Mouse (Mus musculus): Measurements from ENCODE around the gene Adgrl4. TPM values are rescaled to one million over a fixed set of nuclear protein-coding genes. Genes with fewer than 3 reads are reported as not detected.

Gene Adgrl4
- total and polyA plus RNA-seq, 3 experiments: not detected

DNA sequence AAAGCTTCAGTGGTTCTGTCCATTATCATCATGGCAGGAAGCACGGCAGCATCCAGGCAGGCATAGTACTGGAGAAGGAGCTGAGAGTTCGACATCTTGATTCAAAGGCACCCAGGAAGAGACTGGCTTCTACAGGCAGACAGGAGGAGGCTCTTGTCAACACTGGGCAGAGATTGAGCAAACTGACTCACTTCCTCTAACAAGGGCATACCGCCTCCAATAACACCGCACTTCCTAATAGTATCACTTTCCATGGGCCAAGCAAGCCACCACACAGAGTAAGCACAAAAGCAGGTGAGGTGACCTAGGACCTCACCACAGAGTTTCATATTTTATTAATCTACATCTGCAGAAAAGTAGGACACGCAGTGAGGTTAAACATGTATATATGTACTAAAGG is 73.5 kb downstream of the Adgrl4 start:
- TF ChIP-seq JUN (IDR thresholded peaks at IDR 0.05; ENCODE audit: insufficient read depth, low read depth, low read length) (no peak), MXI1 (IDR thresholded peaks at IDR 0.05; ENCODE audit: low read depth, low read length) (no peak), UBTF (IDR thresholded peaks at IDR 0.05; ENCODE audit: low read depth, low read length) (no peak), ZNF384 (IDR thresholded peaks at IDR 0.05; ENCODE audit: low read depth, low read length) (no peak), MYC (IDR thresholded peaks at IDR 0.05; ENCODE audit: low read depth, low read length) (no peak), IRF4 (IDR thresholded peaks at IDR 0.05; ENCODE audit: low read depth, low read length) (no peak), RAD21 (IDR thresholded peaks at IDR 0.05; ENCODE audit: low read depth, low read length) (no peak), ZKSCAN1 (IDR thresholded peaks at IDR 0.05; ENCODE audit: borderline replicate concordance, low read depth, low read length) (no peak), NRF1 (IDR thresholded peaks at IDR 0.05; ENCODE audit: low read depth, low read length) (no peak), GABPA (IDR thresholded peaks at IDR 0.05; ENCODE audit: insufficient replicate concordance, low read depth, low read length) (no peak), SMC3 (IDR thresholded peaks at IDR 0.05; ENCODE audit: low read depth, low read length) (no peak), SIN3A (IDR thresholded peaks at IDR 0.05; ENCODE audit: low read length) (no peak), CHD1 (IDR thresholded peaks at IDR 0.05; ENCODE audit: low read depth, low read length) (no peak), USF1 (IDR thresholded peaks at IDR 0.05; ENCODE audit: low read depth, low read length) (no peak), EP300 (IDR thresholded peaks at IDR 0.05; ENCODE audit: low read length) (no peak)
- H3K4me3 ChIP-seq (replicated peaks in 1 of 3; ENCODE audit: low read depth in 2 of 3, low read length in 2 of 3, poor library complexity in 1 of 3): no peak overlapping the region
- H3K4me2 ChIP-seq (ENCODE audit: insufficient read depth, low read depth, poor library complexity, severe bottlenecking): no peak overlapping the region
- DNase-seq (ENCODE audit: extremely low read depth): no peak
- dilution Hi-C loops (cut with MboI; ENCODE audit: extremely low pct_ligation_motif_present, extremely low pct_unique_long_range_greater_than_20kb, low sequenced_read_pairs): no loop called here
- in situ Hi-C loops (cut with MboI; ENCODE audit: low pct_ligation_motif_present, low pct_unique_long_range_greater_than_20kb, low sequenced_read_pairs): no loop called here
- no peaks in the 10 kb centered on the region for H3K36me3 ChIP-seq (replicated peaks in 1 of 2; ENCODE audit: control insufficient read depth in 1 of 2, insufficient read depth in 1 of 2, low read length in 1 of 2)
- no peaks in the 10 kb centered on the region for H3K9me3 ChIP-seq (replicated peaks; ENCODE audit: low read length)
- H3K27me3 ChIP-seq (replicated peaks): no peaks in the 10 kb centered on the region
- H3K27ac ChIP-seq (ENCODE audit: insufficient read depth, low read depth): no peak overlapping the region
- no peaks in the 10 kb centered on the region for H3K79me2 ChIP-seq (replicated peaks; ENCODE audit: control insufficient read depth, extremely low read depth, insufficient read depth, poor library complexity, severe bottlenecking)
- no peak overlapping the region for H3K9ac ChIP-seq (ENCODE audit: insufficient read depth, low read depth)
- H3K4me1 ChIP-seq (ENCODE audit: control insufficient read depth in 1 of 2, insufficient read depth in 2 of 2): peaks cover 0 to under 1% of the 10 kb centered on the region in 2 experiments; a peak in 2 of 4 replicates

DNA sequence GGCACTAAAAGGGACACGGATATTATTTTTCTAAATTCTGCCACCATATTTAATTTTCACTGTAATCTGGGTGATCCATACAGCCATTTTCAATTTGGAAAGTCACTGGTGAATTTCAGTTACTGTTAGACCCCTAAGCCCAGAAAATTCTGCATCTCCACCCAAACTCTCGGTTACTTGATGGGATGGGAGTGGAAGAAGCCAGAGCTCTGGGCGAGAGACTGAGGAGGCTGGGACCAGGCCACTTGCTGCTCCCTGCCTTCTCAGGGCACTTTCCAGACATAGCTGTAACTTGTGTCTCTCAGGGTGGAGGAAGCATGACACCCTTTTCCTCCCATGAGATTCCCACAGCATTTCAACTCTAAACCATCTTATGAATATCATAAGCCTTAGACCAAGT is 109.5 kb downstream of the Adgrl4 start:
- dilution Hi-C loops (cut with MboI; ENCODE audit: extremely low pct_ligation_motif_present, extremely low pct_unique_long_range_greater_than_20kb, low sequenced_read_pairs): no loop called here
- no peaks in the 10 kb centered on the region for H3K27me3 ChIP-seq (replicated peaks)
- no peak for DNase-seq (ENCODE audit: extremely low read depth)
- H3K36me3 ChIP-seq (replicated peaks in 1 of 2; ENCODE audit: control insufficient read depth in 1 of 2, insufficient read depth in 1 of 2, low read length in 1 of 2): no peaks in the 10 kb centered on the region
- H3K9ac ChIP-seq (ENCODE audit: insufficient read depth, low read depth): no peak overlapping the region
- TF ChIP-seq ZNF384 (IDR thresholded peaks at IDR 0.05; ENCODE audit: low read depth, low read length): no peak
- TF ChIP-seq TCF12 (IDR thresholded peaks at IDR 0.05; ENCODE audit: low read depth, low read length): no peak
- no peak for TF ChIP-seq HCFC1 (IDR thresholded peaks at IDR 0.05; ENCODE audit: low read depth, low read length)
- no peak for TF ChIP-seq JUND (conservative IDR thresholded peaks at IDR 0.05; ENCODE audit: low read depth, low read length)
- TF ChIP-seq PAX5 (IDR thresholded peaks at IDR 0.05; ENCODE audit: low read length): no peak
- no peak for TF ChIP-seq NRF1 (IDR thresholded peaks at IDR 0.05; ENCODE audit: low read depth, low read length)
- TF ChIP-seq RCOR1 (conservative IDR thresholded peaks at IDR 0.05; ENCODE audit: low read depth, low read length): no peak
- no peak for TF ChIP-seq RAD21 (IDR thresholded peaks at IDR 0.05; ENCODE audit: low read depth, low read length)
- no peak for TF ChIP-seq MAFK (IDR thresholded peaks at IDR 0.05; ENCODE audit: insufficient replicate concordance, low read length)
- no peak for TF ChIP-seq MXI1 (IDR thresholded peaks at IDR 0.05; ENCODE audit: low read depth, low read length)
- no peak for TF ChIP-seq ETS1 (conservative IDR thresholded peaks at IDR 0.05; ENCODE audit: low read depth, low read length)
- TF ChIP-seq E2F4 (IDR thresholded peaks at IDR 0.05; ENCODE audit: insufficient replicate concordance, low read depth, low read length): no peak
- no peak overlapping the region for H3K4me3 ChIP-seq (replicated peaks in 1 of 3; ENCODE audit: low read depth in 2 of 3, low read length in 2 of 3, poor library complexity in 1 of 3)
- H3K27ac ChIP-seq (ENCODE audit: insufficient read depth, low read depth): no peak overlapping the region
- in situ Hi-C loops (cut with MboI; ENCODE audit: low pct_ligation_motif_present, low pct_unique_long_range_greater_than_20kb, low sequenced_read_pairs): no loop called here
- no peaks in the 10 kb centered on the region for H3K79me2 ChIP-seq (replicated peaks; ENCODE audit: control insufficient read depth, extremely low read depth, insufficient read depth, poor library complexity, severe bottlenecking)
- no peak overlapping the region for H3K4me2 ChIP-seq (ENCODE audit: insufficient read depth, low read depth, poor library complexity, severe bottlenecking)
- no peaks in the 10 kb centered on the region for H3K9me3 ChIP-seq (replicated peaks; ENCODE audit: low read length)
- peaks cover 0 to 4% of the 10 kb centered on the region in 2 experiments; a peak in 1 of 4 replicates for H3K4me1 ChIP-seq (ENCODE audit: control insufficient read depth in 1 of 2, insufficient read depth in 2 of 2)

All from CH12.LX (cell line).